In genomic region chr8:74851837-74852236, GRCm38 (mm10) we compare ENCODE assay signal across 13 mouse cellular contexts. TPM values are rescaled to one million over a fixed set of nuclear protein-coding genes. Genes with fewer than 3 reads are reported as not detected.
DNase-seq lines count a peak whose midpoint lies in the region; ATAC-seq lines count a peak whose summit lies in the region.
"Had no signal": no experiment of that assay in that cellular context is flagged by ENCODE, and none has a peak within 500 bp of the region (broad histone marks: within the 10 kb centered on the region; RNA-seq: fewer than 3 reads in every experiment).

No protein-coding gene starts in this region.

- H3K36me3 ChIP-seq in hindbrain, embryonic 11.5 days (ENCODE audit: control insufficient read depth, insufficient read depth, low read length): no peaks in the 10 kb centered on the region
- H3K36me3 ChIP-seq in hindbrain, embryonic 13.5 days: no peaks in the 10 kb centered on the region
- no peaks in the 10 kb centered on the region for H3K36me3 ChIP-seq in embryonic facial prominence, embryonic 11.5 days (replicated peaks; ENCODE audit: control insufficient read depth, insufficient read depth, low read depth, low read length)
- H3K36me3 ChIP-seq: embryonic facial prominence, embryonic 15.5 days; neural tube, embryonic 13.5 days had no signal

- WGBS in hindbrain, embryonic 11.5 days: 28% methylated on average over 3 of the region's 3 CpGs
- WGBS in hindbrain, embryonic 13.5 days: 28% methylated on average over 3 of the region's 3 CpGs
- WGBS in embryonic facial prominence, embryonic 11.5 days: 29% methylated on average over 3 of the region's 3 CpGs

- no peak overlapping the region for H3K4me3 ChIP-seq in hindbrain, embryonic 11.5 days (ENCODE audit: low read depth, low read length)
- no peak overlapping the region for H3K4me3 ChIP-seq in hindbrain, embryonic 13.5 days
- H3K4me3 ChIP-seq in embryonic facial prominence, embryonic 11.5 days (ENCODE audit: low read depth, low read length): no peak overlapping the region
- H3K4me3 ChIP-seq: embryonic facial prominence, embryonic 15.5 days; neural tube, embryonic 13.5 days had no signal

- peak; percentile 58 for DNase-seq in hindbrain, embryonic 11.5 days (ENCODE audit: low spot score)
- peak; percentile 20 for DNase-seq in ovary, postnatal 36 days (ENCODE audit: low spot score)
- no peak for DNase-seq in ovary, postnatal 10 days (ENCODE audit: low spot score)
- peak; percentile 79 for DNase-seq in embryonic facial prominence, embryonic 11.5 days (ENCODE audit: low spot score)
- peak; percentile 13 for DNase-seq in yolk sac, embryonic 10.5 days (ENCODE audit: low spot score)
- DNase-seq in urinary bladder, postnatal 36 days (ENCODE audit: low spot score in 2 of 2): no peak
- DNase-seq: lung, postnatal 14 days had no signal

- H3K9me3 ChIP-seq in hindbrain, embryonic 11.5 days (ENCODE audit: control insufficient read depth, low read length): no peaks in the 10 kb centered on the region
- H3K9me3 ChIP-seq in hindbrain, embryonic 13.5 days: no peaks in the 10 kb centered on the region
- H3K9me3 ChIP-seq in embryonic facial prominence, embryonic 11.5 days (replicated peaks; ENCODE audit: control insufficient read depth, low read length): no peaks in the 10 kb centered on the region
- H3K9me3 ChIP-seq: embryonic facial prominence, embryonic 15.5 days; neural tube, embryonic 13.5 days had no signal

- H3K27ac ChIP-seq in hindbrain, embryonic 11.5 days (ENCODE audit: low read depth, low read length): no peak overlapping the region
- no peak overlapping the region for H3K27ac ChIP-seq in hindbrain, embryonic 13.5 days
- H3K27ac ChIP-seq in embryonic facial prominence, embryonic 11.5 days (replicated peaks; ENCODE audit: low read depth, low read length): no peak overlapping the region
- H3K27ac ChIP-seq: embryonic facial prominence, embryonic 15.5 days; neural tube, embryonic 13.5 days had no signal

- no peaks in the 10 kb centered on the region for H3K4me1 ChIP-seq in hindbrain, embryonic 11.5 days (replicated peaks; ENCODE audit: control insufficient read depth, insufficient read depth, low read length)
- 0 out of 2 replicates have a peak, but pooled peaks cover 3% of the 10 kb centered on the region for H3K4me1 ChIP-seq in hindbrain, embryonic 13.5 days (replicated peaks)
- no peaks in the 10 kb centered on the region for H3K4me1 ChIP-seq in embryonic facial prominence, embryonic 11.5 days (ENCODE audit: control insufficient read depth, insufficient read depth, low read length)
- H3K4me1 ChIP-seq: embryonic facial prominence, embryonic 15.5 days; neural tube, embryonic 13.5 days had no signal

- no peaks in the 10 kb centered on the region for H3K27me3 ChIP-seq in hindbrain, embryonic 11.5 days (ENCODE audit: control insufficient read depth, insufficient read depth, low read length)
- no peaks in the 10 kb centered on the region for H3K27me3 ChIP-seq in hindbrain, embryonic 13.5 days
- no peaks in the 10 kb centered on the region for H3K27me3 ChIP-seq in embryonic facial prominence, embryonic 11.5 days (ENCODE audit: control insufficient read depth, insufficient read depth, low read length)
- H3K27me3 ChIP-seq: embryonic facial prominence, embryonic 15.5 days; neural tube, embryonic 13.5 days had no signal

- no peak overlapping the region for H3K4me2 ChIP-seq in hindbrain, embryonic 11.5 days (replicated peaks; ENCODE audit: low read depth, low read length)
- no peak overlapping the region for H3K4me2 ChIP-seq in hindbrain, embryonic 13.5 days
- no peak overlapping the region for H3K4me2 ChIP-seq in embryonic facial prominence, embryonic 11.5 days (ENCODE audit: low read depth, low read length)
- H3K4me2 ChIP-seq: embryonic facial prominence, embryonic 15.5 days; neural tube, embryonic 13.5 days had no signal

- ATAC-seq in hindbrain, embryonic 11.5 days (ENCODE audit: low FRiP score): no peak
- ATAC-seq in hindbrain, embryonic 13.5 days (ENCODE audit: low FRiP score): no peak
- ATAC-seq in embryonic facial prominence, embryonic 11.5 days (replicated peaks; ENCODE audit: insufficient number of reproducible peaks, low FRiP score, low TSS enrichment, low read depth): peak; percentile 49; the same call in 1 of the 2 replicates
- no peak for ATAC-seq in CD4-positive, CD25-positive, alpha-beta regulatory T cell, adult 4 months

- no peak overlapping the region for H3K9ac ChIP-seq in hindbrain, embryonic 11.5 days (ENCODE audit: low read depth, low read length)
- H3K9ac ChIP-seq in hindbrain, embryonic 13.5 days: no peak overlapping the region
- H3K9ac ChIP-seq in embryonic facial prominence, embryonic 11.5 days (replicated peaks; ENCODE audit: low read length): no peak overlapping the region
- H3K9ac ChIP-seq: embryonic facial prominence, embryonic 15.5 days; neural tube, embryonic 13.5 days had no signal

RNA-seq across cellular contexts. Expression of gene Isx, which starts 21.1 kb away (rescaled TPM):
- polyA plus RNA-seq in hindbrain, embryonic 11.5 days (2014; fragmentation: Nextera tagmentation; extraction: Ambion mirVana): not detected in 2 replicates
- polyA plus RNA-seq in hindbrain, embryonic 13.5 days (2015; fragmentation: Nextera tagmentation; extraction: Ambion mirVana): not detected in 2 replicates
- not detected in 2 replicates for polyA plus RNA-seq in embryonic facial prominence, embryonic 11.5 days (2014; fragmentation: Nextera tagmentation; extraction: Ambion mirVana)
- polyA plus RNA-seq in CD4-positive, CD25-positive, alpha-beta regulatory T cell, adult 4 months (2017; shearing (Covaris generic)): not detected
- polyA plus RNA-seq: brain, embryonic 14.5 days; embryonic facial prominence, embryonic 15.5 days; gonadal fat pad, adult 2 months; neural tube, embryonic 13.5 days had no signal

Comparison
In these comparisons a context has a peak if more than half of its experiments do, and no peak if none do; other contexts are left out.
1. DNase-seq: peak in hindbrain, embryonic 11.5 days (single experiment), ovary, postnatal 36 days (single experiment), embryonic facial prominence, embryonic 11.5 days (single experiment) and yolk sac, embryonic 10.5 days (single experiment); none in ovary, postnatal 10 days (single experiment) and urinary bladder, postnatal 36 days (0 of 2).